Mouse (Mus musculus) common myeloid progenitor, adult 5-6 weeks (primary cell): ENCODE measurements around the gene Sidt1. TPM values are rescaled to one million over a fixed set of nuclear protein-coding genes. Genes with fewer than 3 reads are reported as not detected.
A peak's percentile ranks its signal among the peaks of the same experiment; 100 is the strongest.

Experiments
- ATAC-seq: replicated peaks from 2 replicates; pipeline ENCODE4 v1.8.0; 2016; ENCODE audit warnings: low read depth, mild to moderate bottlenecking, moderate TSS enrichment, inconsistent platforms; ENCODE audit not compliant: poor library complexity, severe bottlenecking
- total RNA-seq: library from RNA; stranded (forward); fragments of 200-1000, 187-1606 nt; gene quantifications from 2 replicates; pipeline ENCODE4 v1.2.3, GENCODE M21; 2017

The Sidt1 gene
- total RNA-seq, 1 experiment from 2014 or later = not detected

DNA sequence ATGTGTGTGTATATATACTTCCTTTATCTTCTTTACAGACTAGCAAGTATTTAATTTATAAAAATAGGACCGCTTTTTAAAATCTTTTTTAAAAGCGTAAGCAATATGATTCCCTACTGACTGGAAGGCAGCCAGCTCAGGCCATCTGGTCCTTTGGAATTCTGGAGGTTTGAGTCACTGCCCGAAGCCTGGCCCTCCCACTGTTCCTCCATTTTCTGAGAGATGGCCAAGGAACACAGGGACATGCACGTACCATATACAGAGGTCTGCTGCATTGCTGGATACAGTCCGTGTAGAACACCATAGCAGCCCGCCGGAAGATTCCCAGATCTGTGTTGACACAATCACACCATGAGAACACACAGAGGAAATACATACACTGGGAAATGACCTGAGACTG is 78.3 kb downstream of the Sidt1 start:
- no peak for ATAC-seq

DNA sequence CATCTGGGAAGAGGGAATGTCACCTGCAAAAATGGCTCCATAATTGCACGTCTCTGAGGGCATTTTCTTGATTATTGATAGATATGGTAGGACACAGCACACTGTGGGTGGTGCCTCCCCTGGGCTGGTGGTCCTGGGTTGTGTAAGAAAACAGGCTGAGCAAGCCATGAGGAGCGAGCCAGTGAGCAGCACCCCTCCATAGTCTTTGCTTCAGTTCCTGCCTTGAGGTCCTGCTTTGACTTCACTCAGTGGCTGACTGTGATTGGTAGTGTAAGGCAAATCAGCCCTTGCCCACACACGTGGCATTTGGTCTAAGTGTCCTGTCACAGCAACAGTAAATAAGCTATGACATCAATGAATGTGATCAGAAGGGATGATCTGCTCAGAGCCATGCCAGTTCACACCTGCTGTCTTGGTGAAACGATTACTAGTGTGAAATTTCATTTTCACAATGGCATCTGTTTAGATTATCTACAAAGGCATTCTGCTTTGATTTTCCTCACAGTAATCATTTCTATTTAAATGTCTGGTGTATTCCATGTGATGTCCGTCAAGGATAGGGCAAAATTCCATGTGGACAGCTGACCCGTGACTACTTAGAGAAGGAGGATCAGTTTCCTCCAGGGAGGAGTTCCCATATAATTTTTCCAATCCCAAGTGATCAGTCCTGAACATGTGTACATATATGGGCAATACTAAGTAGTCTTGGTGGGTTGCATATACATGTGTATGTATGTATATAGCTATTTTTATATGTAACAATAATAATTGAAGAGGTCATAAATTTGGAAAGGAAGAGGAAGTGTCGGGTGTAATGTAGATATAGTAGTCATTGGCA is 79.0 kb downstream of the Sidt1 start:
- no peak for ATAC-seq

DNA sequence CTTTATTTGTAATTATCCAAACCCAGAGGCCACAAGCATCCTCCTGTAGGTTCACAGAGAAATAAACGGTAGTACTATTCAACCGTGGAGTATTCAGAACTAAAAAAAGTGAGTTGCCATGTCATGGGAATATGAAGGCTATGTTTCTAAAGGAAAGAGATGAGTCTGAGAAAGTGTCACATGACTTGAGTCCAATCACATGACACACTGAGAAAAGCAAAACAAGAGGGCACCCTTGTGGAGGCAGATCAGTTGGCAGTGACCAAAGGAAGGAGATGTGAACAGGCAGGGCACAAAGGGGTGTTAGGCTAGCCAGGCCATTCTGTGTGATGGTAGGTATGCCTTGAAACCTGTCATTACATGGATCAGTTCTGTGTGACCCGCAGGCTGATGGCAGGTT is 80.3 kb downstream of the Sidt1 start:
- no peak for ATAC-seq

DNA sequence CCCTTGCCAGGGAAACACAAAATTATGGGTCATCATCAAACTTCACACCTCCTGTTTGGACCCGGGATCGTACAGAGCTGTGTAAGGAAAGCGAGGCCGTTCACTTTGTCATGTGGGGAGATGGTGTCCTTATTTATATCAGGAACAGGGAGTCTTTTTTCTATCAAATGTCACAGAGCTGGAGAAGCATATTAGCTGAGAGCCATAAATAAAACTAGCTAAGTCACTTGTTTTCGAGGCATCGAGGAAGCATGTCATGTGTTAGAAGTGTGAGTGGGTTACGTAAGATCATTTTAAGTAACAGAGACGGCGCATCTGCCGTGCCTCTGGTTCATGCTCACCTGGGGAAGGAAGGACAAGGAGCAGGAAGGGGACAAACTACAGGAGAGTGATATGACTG is 83.0 kb downstream of the Sidt1 start:
- ATAC-seq = no peak

DNA sequence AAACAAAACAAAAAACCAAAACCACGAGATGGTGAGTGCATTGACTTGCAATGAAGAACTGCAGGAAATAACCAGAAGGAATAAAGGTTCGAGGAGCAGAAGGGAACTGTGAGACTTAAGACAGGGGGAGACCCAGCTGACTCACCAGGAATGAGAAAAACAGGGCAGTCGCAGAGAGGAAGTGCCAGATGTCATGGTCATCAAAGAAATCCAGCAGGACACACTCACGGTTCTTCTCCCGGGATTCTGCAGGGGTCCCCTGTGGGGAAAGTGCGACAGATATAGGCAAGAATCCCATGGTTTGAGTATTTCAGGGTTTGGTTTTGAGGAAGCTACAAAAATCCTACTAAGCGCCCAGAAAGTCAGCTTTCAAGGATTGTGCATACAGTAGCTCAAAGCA is 89.7 kb downstream of the Sidt1 start:
- ATAC-seq = no peak

DNA sequence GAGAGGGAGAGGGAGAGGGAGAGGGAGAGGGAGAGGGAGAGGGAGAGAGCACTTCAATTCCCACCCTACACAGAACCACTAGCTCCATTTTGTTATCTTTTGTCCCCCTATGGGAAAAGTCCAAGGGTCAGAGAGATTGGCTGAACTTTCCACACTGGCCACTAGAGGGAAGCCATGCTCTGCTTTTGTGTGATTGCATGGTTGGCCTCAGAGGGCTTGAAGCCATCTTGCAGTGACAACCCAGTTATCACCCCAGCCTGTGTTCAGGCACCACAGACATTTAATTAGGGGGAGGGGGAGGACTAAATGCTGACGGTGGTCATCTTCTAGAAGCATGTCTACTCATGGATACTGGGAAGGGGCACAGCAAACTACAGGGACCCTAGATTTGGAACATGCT is 90.4 kb downstream of the Sidt1 start:
- peak; percentile 96 for ATAC-seq

DNA sequence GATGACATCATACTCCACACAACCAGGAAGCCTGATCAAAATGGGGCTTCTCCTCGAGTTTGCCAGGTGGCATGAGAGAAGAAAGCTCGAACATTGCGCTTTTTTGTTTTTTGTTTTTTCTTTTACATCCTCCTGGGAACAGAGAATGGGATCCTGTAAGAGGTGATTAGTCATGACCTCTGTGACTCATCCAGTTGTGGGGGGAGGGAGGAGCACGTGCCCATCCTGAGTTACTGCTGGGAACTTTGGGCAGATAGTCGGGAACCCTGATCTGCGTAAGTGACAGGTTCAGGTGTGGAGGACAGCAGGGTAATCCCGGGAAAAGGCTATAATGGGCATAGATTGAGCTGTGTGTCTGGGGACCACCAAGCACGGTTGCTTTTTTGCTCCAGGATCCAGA is 92.6 kb downstream of the Sidt1 start:
- ATAC-seq = no peak

DNA sequence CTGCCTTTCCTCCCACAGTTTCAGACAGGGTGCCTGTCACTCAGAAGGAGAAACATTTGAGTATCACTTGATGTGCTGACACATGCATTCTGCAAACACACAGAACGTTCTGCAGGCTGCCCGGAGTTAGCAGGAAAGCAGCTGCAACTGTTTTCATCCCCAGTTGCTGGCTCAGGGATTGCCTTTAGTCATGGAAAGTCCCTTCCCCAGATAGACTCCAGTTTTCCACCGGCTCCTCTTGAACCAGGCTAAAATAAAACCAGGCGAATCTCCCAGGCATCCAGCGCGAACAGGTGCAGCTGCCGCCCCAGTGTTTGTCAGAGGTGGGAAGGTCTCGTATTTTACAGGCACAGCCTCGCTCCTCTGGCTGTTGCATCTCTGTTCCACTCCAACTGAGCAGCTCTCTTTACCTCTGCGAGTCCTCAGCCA is 94.1 kb downstream of the Sidt1 start:
- no peak for ATAC-seq

DNA sequence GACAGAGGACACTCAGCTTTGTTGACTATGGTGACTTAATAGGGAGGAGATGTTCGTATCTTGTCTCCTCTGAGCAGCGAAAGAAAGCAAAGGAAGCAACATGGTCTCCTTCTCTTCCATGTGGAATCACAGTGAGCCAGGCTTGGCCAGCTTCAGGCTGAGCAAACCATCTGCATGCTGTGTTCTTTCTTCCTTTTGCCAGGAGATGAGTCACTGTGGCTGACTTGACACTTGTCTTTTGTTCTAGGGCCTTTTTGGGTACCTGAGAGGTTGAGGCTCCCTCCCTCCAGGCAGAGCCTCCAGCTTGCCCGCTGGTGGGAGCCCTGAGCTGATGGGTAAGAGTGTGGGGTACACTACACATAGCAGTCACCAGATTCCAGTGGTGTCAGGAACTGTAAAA is 95.2 kb downstream of the Sidt1 start:
- no peak for ATAC-seq

DNA sequence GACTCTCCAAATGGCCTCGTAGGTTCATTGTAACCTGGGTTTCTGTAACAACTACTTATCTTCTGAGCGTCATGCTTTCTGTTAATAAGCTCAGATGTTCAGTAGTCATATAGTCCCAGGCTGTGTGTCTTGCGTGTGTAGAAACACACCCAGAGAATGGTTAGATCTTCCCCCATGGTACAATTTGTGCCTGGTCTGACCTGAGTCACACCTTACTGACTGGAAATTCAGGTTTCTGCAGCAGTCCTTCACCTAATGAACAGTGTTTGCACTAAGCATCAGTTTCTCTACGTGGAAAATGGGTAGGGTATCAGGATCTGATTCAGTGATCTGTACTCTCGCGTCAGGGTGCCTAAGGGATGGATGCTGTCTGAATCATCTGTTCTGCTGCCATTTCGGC is 100.0 kb downstream of the Sidt1 start:
- ATAC-seq = no peak

DNA sequence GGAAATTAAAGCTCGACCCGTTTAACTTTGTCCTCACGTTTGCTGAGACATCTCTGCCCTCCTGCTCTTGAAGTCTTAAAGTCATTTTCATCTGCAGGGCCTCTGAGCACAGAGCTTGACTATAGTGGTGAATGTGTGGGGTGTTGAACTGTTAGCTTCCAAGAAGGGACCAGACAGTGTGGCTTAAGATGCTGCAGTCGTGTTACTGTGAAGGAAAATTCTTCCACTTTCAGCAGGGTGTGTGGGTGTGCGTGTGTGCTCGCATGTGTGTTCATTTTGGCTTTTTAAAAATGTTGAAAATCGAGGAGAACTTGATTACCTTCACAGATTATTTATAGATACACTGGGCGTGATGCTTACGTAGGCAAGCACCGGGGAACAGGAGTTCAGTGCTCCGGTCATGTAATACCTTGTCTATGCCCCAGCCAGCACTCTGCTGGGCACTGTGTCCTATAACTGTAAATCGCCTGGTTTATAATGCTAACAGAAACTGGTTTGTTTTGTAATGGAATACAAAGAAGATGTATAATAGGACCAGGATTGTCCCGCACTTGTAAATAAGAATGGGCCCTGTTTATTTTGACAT is 106.2 kb downstream of the Sidt1 start:
- ATAC-seq = no peak

DNA sequence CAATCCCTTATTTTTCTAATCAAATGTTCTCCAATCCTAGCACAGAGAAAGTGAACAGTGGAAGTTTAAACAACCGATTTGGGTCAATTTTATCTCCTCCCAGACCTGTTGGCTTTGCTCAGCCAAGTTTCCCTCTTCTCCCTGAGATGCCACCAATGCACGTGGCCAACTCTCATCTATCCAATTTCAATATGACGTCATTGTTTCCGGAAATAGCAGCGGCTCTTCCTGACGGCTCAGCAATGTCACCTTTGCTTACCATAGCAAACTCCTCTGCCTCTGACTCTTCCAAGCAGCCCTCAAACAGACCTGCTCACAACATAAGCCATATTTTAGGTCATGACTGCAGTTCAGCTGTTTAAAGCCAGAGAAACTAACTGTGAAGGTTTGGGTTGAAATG is 111.5 kb downstream of the Sidt1 start:
- no peak for ATAC-seq

DNA sequence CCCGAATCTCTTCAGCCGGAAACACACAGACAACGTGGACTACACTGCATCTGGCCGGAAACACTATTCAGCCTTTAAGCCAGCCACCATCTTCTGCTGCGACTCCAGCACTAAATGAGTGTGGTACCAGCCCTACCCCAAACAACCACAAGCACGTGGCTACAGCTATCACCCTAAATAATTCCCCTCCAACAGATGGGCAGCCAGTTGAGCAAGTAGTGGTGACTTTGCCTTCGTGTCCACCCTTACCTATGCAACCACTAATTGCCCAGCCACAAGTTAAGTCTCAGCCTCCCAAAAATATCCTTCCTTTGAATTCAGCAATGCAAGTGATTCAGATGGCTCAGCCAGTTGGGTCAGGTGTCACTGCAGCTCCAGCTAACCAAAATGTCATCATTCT is 116.6 kb downstream of the Sidt1 start:
- ATAC-seq = no peak

DNA sequence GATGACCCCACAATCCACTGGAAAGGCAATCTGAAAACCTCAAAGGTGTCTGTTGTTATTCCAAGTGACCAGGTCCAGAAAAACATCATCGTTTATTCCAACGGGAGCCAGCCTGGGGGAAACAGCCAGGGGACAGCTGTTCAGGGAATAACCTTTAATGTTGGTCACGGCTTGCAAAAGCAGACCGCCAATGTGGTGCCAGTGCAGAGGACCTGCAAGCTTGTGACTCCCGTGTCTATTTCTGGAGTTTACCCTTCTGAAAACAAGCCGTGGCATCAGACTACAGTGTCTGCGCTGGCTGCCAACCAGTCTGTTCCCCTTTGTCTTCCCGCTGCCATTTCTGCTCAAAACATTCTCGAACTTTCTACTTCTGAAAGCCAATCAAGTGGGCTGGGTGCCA is 117.5 kb downstream of the Sidt1 start:
- no peak for ATAC-seq

DNA sequence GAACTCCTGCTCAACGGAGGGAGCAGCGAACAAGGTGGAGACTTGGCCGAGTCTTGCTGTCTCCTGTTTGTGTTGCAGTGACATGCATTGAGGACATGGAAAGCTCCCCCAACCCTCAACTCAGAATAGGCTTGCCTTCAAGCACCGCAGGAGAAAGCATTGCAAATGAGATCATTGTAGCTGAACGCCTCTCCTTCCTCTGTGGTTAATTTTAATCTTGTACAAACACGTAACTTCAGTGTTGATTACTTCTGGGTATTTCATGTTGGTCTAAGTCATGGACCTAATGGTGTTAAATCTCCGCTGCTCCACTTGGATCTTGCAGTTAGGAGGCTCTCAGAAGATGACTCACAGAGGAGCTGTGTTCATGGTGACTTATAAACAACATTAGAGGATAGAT is 120.3 kb downstream of the Sidt1 start:
- ATAC-seq = no peak

DNA sequence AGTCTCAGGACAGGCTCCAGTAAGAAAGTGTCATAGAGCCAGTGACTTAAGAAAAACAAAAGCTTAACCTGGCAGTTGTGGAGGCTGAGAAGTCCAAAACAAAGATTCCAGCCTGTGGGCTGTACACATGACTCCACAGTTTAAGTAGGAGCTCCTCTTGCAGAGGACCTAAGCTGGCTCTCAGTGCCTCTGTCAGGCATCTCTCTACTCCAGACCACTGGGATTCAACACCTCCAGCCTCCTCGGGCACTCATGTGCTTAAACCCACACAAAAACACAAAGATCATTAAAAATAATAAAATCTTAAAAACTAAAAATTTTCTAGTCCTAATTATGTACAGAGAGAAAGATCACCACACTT is 122.0 kb downstream of the Sidt1 start:
- no peak for ATAC-seq

DNA sequence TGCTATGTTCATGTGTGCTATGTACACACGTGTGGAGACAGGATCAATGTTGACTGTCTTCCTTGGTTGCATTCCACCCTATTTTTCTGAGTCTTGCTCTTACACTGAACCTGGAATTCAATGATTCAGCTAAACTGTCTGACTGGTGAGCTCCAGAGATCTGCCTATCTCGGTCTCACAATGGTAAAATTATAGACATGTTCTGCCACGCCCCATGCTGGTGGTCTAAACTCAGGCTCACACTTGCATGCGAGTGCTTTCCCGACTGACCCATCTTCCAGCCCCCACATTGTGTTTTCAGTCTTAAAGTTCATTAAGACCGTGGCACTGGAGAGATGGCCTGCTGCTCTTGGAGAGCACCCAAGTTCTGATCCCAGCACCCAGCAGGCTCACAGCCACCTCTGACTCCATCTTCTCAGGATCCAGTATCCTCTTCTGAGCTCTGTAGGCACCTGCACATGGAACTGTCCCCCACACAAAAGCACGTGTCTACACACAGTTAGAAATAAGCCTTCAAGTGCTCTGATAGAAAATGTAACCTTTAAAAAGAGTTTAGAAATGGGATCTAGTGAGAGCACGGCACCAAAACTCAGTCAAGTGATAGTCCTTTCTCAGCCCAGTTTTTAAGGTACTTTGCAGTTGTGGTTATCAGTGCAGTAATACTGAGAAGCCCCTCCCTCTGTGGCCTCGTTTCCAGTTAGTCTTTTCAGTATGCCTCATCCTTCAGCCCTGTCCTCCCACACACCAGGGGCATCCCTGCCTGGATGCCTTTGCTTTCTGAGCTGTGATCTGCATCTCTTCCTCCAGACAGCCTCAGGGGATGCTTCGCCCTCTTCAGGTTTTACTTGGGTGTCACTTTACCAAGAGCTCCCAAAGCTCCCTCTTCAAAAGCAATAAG is 122.6 kb downstream of the Sidt1 start:
- ATAC-seq = no peak

DNA sequence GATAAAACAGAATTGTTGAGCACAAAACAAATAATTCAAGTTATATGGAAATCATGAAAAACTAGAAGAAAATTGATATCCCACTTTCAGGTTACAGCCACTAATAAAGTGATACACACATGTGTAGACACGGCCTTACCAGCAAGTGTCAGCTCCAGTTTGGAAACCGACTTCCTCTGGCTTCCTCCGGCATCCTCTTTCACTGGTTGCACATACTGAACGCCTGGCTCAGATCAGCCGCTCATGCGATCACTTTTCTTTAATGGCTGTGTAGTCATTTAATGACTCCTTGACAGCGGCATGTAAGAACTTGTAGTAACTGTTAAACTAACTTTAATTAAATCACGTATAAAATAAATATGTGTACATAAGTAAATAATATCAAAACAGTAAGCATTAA is 127.0 kb downstream of the Sidt1 start:
- no peak for ATAC-seq

DNA sequence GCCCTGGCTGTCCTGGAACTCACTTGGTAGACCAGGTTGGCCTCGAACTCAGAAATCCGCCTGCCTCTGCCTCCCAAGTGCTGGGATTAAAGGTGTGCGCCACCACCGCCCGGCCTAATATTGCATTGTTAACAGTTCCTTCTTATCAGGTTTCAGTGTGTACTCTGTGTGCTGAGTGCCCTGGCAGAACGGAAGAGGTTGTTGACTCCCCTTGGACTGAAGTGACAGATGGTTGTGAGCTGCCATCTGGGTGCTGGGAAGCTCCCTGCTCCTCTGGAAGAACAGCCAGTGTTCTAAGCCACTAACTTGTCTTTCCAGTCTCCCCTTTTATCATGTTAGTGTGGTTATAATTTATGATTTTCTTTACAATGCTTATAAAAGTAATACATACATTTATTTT is 128.7 kb downstream of the Sidt1 start:
- ATAC-seq = no peak

DNA sequence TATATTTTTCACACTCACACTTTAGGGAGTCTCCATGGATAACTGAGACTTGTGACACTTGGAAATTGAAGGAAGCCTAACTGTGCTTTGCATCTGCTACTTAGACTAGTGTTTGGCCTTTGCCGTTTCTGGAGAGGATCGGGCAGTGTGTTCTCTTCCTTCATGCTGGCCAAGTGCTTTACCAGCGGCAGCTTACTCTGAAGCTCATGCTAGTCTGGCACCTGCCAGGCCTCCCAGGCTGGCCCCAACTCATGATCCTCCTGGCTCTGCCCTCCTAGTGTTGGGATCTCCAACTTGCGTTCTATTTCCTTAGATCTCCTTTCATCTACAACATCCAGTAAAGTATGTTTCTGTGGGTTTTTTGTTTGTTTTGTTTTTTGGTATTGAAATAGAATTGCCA is 132.8 kb downstream of the Sidt1 start:
- ATAC-seq = no peak

DNA sequence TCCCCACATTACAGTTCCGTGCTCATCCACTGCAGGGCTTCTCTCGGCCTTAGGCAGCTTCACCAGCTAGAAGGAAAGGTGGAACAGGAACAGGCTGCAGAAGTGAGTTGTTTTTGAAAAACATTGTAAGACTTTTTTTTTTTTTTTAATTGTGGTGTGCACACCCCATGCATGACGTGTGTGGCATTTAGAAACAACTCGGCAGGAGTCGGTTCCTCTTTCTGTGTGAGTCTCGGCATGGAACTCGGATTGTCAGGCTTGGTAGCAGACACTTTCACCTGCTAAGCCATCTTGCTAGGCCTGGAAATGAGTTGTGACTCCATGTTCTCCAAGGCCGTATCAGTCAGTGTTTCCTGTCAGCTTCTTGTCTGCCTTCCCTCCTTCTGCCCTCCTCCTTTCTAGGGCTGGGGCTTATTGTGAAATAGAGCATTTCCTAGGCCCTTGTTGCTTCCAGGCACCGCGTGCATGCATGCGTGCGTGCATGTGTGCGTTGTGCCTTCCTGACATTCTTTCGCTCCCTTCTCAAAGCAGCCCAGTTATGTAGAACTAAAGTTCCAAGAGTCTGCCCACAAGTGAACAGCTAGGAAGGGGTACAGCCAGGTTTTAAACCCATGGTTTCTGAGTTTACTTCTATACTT is 133.8 kb downstream of the Sidt1 start:
- ATAC-seq = peak; percentile 86
